Mouse (Mus musculus) heart, adult 10 weeks (tissue): ENCODE measurements around the gene Orm3. TPM values are rescaled to one million over a fixed set of nuclear protein-coding genes. Genes with fewer than 3 reads are reported as not detected.

Source experiments
- polyA plus RNA-seq: library from polyadenylated mRNA; stranded (reverse); fragments of 350-450 nt; fragmentation: Illumina TruSeq; extraction: RNeasy Lipid Tissue Mini Kit (QIAGEN cat#74804); gene quantifications from one replicate; pipeline ENCODE4 v1.2.3, GENCODE M21; 2014; ENCODE audit warnings: low read depth, low replicate concordance

Orm3 gene
- not detected for polyA plus RNA-seq

DNA sequence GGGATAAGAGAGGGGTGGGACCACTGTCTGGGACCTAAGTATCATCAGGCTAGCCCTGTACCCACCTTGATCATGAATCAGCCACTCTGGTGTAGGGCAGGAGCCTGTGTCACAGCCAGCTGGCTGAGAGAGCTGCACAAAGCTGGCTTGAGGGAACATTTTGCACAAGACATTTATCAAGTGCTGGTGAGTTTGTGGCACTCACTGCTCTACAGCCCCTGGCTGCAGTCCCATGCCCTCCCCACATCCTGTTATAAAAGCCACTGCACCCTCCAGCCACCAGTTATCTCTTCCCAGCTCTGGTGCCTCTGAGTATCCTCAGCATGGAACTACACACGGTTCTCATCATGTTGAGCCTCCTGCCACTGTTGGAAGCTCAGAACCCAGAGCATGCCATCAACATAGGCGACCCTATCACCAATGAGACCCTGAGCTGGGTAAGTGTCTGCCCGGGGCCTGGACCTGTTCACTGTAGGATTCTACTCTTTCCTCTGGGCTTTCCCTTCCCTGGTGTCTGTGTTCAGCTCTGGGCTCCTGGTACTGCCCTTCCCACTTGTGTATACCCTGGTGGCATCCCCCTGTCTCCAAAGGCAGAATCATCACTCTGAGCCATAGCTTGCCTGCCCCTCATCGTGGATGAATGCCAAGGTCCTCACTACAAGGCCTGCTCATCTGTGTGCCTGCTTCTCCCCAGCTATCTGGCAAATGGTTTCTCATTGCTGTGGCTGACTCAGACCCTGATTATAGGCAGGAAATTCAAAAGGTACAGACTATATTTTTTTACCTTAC is at the start of gene Orm3:
Gene Orm3, plus strand, starts transcription at position 286 of the 789 bp plus-strand sequence.

DNA sequence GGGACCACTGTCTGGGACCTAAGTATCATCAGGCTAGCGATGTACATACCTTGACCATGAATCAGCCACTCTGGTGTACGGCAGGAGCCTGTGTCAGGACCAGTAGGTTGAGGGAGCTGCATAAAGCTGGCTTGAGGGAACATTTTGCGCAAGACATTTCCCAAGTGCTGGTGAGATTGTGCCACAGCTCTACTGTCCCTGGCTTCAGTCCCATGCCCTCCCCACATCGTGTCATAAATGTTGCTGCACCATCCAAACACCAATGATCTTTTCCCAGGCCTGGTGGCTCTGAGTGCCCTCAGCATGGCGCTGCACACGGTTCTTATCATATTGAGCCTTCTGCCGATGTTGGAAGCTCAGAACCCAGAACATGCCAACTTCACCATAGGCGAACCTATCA is 11.7 kb upstream of the Orm3 start, which contains the start of gene Orm1:
Gene Orm1, plus strand, starts transcription at position 266 of the 400 bp plus-strand sequence.

DNA sequence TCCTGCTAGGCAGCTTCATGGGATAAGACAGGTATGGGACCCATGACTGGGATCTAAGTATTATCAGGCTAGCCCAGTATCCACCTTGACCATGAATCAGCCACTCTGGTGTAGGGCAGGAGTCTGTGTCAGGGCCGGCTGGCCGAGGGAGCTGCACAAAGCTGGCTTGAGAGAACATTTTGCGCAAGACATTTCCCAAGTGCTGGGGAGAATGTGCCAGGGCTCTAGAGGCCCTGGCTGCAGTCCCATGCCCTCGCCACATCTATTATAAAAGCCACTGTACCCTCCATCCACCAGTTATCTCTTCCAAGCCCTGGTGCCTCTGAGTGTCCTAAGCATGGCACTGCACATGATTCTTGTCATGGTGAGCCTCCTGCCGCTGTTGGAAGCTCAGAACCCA is 6.2 kb downstream of the Orm3 start, which contains the start of gene Orm2:
Gene Orm2, plus strand, starts transcription at position 300 of the 400 bp plus-strand sequence.

DNA sequence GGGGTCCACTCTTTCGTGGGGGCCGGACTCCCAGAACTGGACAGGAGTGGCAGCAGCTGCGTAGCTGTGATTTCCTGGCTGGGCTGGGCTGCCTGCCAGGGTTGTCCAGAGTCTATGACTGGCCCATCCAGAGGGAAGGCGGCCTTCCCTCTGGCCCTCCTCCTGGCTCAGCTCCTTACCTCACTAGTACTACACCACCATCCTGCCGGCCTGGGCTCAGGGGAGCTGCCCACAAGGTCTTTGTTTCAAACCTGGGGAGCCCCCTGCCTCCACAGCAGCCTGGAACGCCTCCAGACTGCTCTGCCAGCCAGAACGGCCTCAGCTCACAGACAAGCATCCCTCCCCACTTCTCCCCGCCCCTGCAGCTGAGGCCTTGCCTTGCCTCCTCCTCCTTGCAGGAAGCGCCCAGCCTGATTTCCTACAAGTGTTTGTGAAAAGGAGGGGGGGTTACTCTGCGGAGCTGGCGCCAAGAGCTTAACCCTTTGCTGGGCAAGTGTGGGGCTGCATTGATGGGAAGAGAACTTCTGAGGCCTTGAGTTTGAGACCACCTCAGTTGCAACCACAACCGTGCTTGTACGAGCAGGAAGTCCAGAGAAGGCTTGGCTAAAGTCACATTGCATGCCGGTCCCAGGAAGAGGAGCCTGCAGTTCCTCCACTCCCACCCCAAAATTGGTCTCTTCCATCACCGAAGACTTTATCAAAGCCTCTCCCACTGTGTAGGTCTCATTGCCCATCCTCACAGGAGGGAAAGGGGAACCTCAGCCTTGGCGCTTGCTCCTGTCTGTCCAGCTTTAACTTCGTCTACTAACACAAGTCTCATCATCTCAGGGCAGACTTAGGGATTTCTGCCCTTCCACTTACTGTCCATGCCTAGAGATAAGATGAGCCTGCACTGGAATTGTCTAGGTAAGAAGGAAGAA is 47.3 kb downstream of the Orm3 start, which contains the start of gene Akna:
Gene Akna, minus strand, starts transcription at position 315 of the 920 bp plus-strand sequence.

Other genes with a start within 250 kb of the Orm3 start
- gene Ambp, start 201.4 kb upstream of the Orm3 start, polyA plus RNA-seq = 1.8 TPM
- gene Kif12, start 184.0 kb upstream of the Orm3 start, polyA plus RNA-seq = not detected
- gene Col27a1, start 142.2 kb upstream of the Orm3 start, polyA plus RNA-seq = 4.4 TPM
- gene Orm1, start 11.6 kb upstream of the Orm3 start, polyA plus RNA-seq = 3.8 TPM
- not detected for gene Orm2, start 6.3 kb downstream of the Orm3 start, polyA plus RNA-seq
- gene Akna, start 47.2 kb downstream of the Orm3 start, polyA plus RNA-seq = 2.4 TPM
- gene Whrn, start 139.8 kb downstream of the Orm3 start, polyA plus RNA-seq = 37.5 TPM
- gene Atp6v1g1, start 188.6 kb downstream of the Orm3 start, polyA plus RNA-seq = 177 TPM
- gene Tmem268, start 202.6 kb downstream of the Orm3 start, polyA plus RNA-seq = 15.5 TPM
- not detected for gene Gm11213, start 249.1 kb downstream of the Orm3 start, polyA plus RNA-seq